Mouse (Mus musculus): ENCODE results near the gene C2cd4d.

Gene C2cd4d

DNA sequence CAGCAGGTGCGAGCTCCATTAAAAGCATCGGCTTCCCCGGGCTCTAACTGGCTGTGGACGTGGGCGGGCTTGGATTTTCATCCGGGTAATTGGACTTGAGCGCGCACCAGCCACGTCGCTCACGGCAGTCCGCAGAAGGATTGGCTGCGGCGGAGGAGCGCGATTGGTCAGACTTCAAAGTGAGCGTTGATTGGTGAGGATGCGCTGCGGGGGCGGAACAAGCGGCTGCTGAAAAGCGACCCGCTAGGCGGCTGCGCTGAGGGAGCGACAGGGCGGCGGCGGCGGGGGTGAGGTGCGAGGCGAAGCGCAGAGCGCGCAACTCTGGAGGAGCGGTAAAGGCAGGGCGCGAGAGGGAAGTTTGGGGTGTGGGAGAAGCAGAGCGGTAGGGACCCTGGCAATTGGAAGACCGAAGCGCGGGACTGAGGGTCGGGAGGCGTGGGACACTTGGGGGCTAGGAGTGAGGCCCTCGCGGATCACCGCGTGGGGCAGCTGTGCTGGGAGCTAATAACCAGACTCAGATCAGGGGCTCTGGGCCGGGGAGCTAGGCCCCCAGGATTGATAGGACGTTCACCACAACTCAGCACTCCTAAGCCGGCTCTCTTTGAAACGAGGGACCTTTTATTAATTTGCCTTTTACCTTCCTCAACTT lies 50.9 kb downstream of the C2cd4d start, which contains the start of gene Tdrkh:
Gene Tdrkh, plus strand, starts transcription at position 243 of the 649 bp plus-strand sequence.
- peak; percentile 97 to 98 for DNase-seq (ENCODE audit: inconsistent age in 2 of 2, low spot score in 1 of 2)
